Mouse (Mus musculus): ENCODE measurements around the gene Rpl27. TPM values are rescaled to one million over a fixed set of nuclear protein-coding genes. Genes with fewer than 3 reads are reported as not detected.

The Rpl27 gene
- polyA plus RNA-seq, 1 experiment from 2014 or later: 371 TPM

DNA sequence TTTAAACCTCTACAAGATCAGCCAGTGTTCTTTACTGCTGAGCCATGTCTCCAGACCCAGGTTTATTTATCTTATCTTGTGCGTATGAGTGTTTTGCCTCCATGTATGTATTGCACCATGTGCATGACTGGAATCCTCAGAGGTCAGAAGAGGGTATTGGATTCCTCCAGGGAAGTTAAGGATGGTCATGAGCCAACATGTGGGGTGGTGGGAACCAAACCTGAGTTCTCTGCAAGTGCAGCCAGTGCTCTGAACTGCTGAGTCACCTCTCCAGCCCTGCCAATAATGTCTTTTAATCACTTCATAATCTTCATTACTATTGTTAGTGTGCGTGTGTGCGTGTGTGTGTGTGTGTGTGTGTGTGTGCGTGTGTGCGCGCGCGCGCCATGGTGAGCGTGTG is 9.4 kb downstream of the Rpl27 start:
- WGBS: 96% methylated on average over 10 of the region's 10 CpGs
- no peak overlapping the region for H3K4me2 ChIP-seq (ENCODE audit: low read length)
- no peak for DNase-seq (ENCODE audit: low spot score)
- no peak overlapping the region for H3K4me3 ChIP-seq (ENCODE audit: low read depth, low read length)
- peaks cover under 1% of the 10 kb centered on the region; the same call in 1 of the 2 replicates for H3K36me3 ChIP-seq (ENCODE audit: control insufficient read depth, insufficient read depth, low read length)
- H3K9ac ChIP-seq (ENCODE audit: low read length): no peak overlapping the region
- no peaks in the 10 kb centered on the region for H3K9me3 ChIP-seq (replicated peaks; ENCODE audit: control insufficient read depth, low read length)
- no peak for ATAC-seq
- no peaks in the 10 kb centered on the region for H3K27me3 ChIP-seq (replicated peaks; ENCODE audit: control insufficient read depth, insufficient read depth, low read length)
- no peak overlapping the region for H3K27ac ChIP-seq (ENCODE audit: low read depth, low read length)
- peaks cover 8% of the 10 kb centered on the region; the same call in 1 of the 2 replicates for H3K4me1 ChIP-seq (ENCODE audit: control insufficient read depth, insufficient read depth, low read length)

DNA sequence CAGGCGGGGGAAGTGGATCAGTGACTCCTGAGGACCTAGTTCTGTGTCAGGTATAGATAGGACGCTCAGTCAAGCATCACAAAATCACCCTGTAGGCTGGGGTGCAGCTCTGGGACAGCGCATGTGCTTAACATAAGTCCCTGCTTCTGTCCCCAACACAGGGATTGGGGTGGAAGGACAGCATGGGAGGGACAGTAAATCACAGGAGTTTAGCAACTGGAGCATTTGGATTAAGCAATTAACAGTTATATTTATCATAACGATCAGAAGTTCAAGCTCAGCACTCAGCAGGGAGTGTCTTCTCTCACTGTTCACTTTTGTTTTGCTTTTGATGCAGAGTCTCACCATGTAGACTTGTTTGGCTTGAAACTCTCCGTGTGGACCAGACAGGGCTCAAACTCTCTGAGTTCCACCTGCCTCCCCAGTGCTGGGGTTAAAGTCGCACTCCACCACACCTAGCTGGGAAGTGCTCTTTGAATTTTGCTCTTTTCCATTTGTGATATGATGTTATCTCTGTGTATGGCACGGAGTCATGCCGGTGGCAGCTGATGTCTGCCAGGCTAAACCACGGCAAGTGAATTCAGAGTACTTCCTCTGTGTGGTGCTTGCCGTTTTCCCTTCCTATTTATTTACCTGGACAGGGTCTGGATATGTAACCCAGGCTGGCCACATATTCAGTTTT is 10.1 kb downstream of the Rpl27 start:
- WGBS: 64% methylated on average over 10 of the region's 10 CpGs
- Histone ChIP-seq H3K27ac (ENCODE audit: low read depth, low read length) (no peak overlapping the region), H3K36me3 (ENCODE audit: control insufficient read depth, insufficient read depth, low read length) (peaks cover 8% of the 10 kb centered on the region; the same call in 1 of the 2 replicates), H3K9ac (ENCODE audit: low read length) (no peak overlapping the region), H3K4me3 (ENCODE audit: low read depth, low read length) (no peak overlapping the region), H3K4me2 (ENCODE audit: low read length) (no peak overlapping the region), H3K9me3 (replicated peaks; ENCODE audit: control insufficient read depth, low read length) (no peaks in the 10 kb centered on the region), H3K27me3 (replicated peaks; ENCODE audit: control insufficient read depth, insufficient read depth, low read length) (no peaks in the 10 kb centered on the region), H3K4me1 (ENCODE audit: control insufficient read depth, insufficient read depth, low read length) (peaks cover 8% of the 10 kb centered on the region; the same call in 1 of the 2 replicates)
- DNase-seq (ENCODE audit: low spot score) (no peak), ATAC-seq (no peak)

DNA sequence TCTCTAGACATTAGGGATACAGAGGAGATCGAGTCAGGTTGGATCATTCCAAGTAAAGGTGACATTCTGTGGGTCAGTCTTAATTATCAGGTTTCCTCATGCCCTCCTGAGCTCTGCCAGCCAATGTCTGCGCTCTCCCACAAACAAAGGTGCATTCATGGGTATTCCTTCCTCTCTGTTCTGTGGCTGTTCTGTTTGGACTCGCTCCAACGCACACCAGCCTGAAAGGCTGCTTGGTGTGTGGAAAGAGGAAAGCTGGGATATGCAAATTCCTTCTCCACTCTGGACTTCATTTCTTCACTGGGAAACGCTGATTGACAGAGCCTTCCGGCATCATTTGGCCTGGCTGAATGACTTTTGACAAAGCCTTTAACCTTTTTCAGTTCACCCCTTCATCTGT is 12.6 kb downstream of the Rpl27 start:
- peak; percentile 69 for ATAC-seq
- no peaks in the 10 kb centered on the region for H3K27me3 ChIP-seq (replicated peaks; ENCODE audit: control insufficient read depth, insufficient read depth, low read length)
- no peak overlapping the region for H3K4me2 ChIP-seq (ENCODE audit: low read length)
- WGBS: 7% methylated on average over 6 of the region's 6 CpGs
- H3K27ac ChIP-seq (ENCODE audit: low read depth, low read length): peak overlapping the region; percentile 39; the same call in 1 of the 2 replicates
- H3K4me3 ChIP-seq (ENCODE audit: low read depth, low read length): no peak overlapping the region
- no peaks in the 10 kb centered on the region for H3K9me3 ChIP-seq (replicated peaks; ENCODE audit: control insufficient read depth, low read length)
- H3K4me1 ChIP-seq (ENCODE audit: control insufficient read depth, insufficient read depth, low read length): peaks cover 8% of the 10 kb centered on the region; the same call in 1 of the 2 replicates
- no peak overlapping the region for H3K9ac ChIP-seq (ENCODE audit: low read length)
- H3K36me3 ChIP-seq (ENCODE audit: control insufficient read depth, insufficient read depth, low read length): peaks cover 31% of the 10 kb centered on the region
- peak; percentile 74 for DNase-seq (ENCODE audit: low spot score)

DNA sequence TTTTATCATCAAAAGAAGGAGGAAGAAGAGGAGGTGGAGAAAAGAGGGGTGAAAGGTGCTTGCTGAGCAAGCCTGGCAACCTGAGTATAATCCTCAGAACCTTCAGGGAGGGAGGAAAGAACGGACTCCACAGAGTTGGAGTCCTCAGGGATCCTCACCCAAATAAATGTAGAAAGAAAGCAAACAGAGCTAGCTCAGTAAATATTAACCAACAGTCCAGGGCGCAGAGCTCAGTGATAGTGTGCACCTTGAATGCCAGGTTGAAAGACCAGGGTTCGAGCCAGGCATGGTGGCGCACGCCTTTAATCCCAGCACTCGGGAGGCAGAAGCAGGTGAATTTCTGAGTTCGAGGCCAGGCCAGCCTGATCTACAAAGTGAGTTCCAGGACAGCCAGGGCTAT is 13.5 kb downstream of the Rpl27 start:
- no peak overlapping the region for H3K9ac ChIP-seq (ENCODE audit: low read length)
- no peaks in the 10 kb centered on the region for H3K9me3 ChIP-seq (replicated peaks; ENCODE audit: control insufficient read depth, low read length)
- DNase-seq (ENCODE audit: low spot score) (no peak), ATAC-seq (no peak)
- no peak overlapping the region for H3K4me2 ChIP-seq (ENCODE audit: low read length)
- H3K36me3 ChIP-seq (ENCODE audit: control insufficient read depth, insufficient read depth, low read length): peaks cover 41% of the 10 kb centered on the region
- 89% methylated on average over 7 of the region's 7 CpGs for WGBS
- no peaks in the 10 kb centered on the region for H3K27me3 ChIP-seq (replicated peaks; ENCODE audit: control insufficient read depth, insufficient read depth, low read length)
- no peak overlapping the region for H3K27ac ChIP-seq (ENCODE audit: low read depth, low read length)
- peaks cover 8% of the 10 kb centered on the region; the same call in 1 of the 2 replicates for H3K4me1 ChIP-seq (ENCODE audit: control insufficient read depth, insufficient read depth, low read length)
- H3K4me3 ChIP-seq (ENCODE audit: low read depth, low read length): no peak overlapping the region

DNA sequence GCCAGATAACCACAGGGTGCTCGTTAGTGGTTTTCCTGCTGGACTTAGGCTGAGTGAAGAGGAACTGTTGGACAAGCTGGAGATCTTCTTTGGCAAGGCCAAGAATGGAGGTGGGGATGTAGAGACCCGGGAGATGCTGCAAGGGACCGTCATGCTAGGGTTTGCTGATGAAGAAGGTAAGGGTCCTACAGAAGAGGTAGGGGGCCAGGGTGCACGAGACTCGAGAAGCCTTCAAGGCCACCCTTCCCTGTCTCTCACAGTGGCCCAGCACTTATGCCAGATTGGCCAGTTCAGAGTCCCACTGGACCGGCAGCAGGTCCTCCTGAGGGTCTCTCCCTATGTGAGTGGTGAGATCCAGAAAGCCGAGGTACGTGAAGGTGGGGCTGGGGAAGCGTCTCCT is 15.5 kb downstream of the Rpl27 start:
- no peak for DNase-seq (ENCODE audit: low spot score)
- no peak overlapping the region for H3K9ac ChIP-seq (ENCODE audit: low read length)
- H3K4me3 ChIP-seq (ENCODE audit: low read depth, low read length): no peak overlapping the region
- no peaks in the 10 kb centered on the region for H3K27me3 ChIP-seq (replicated peaks; ENCODE audit: control insufficient read depth, insufficient read depth, low read length)
- peaks cover 61% of the 10 kb centered on the region for H3K36me3 ChIP-seq (ENCODE audit: control insufficient read depth, insufficient read depth, low read length)
- H3K4me2 ChIP-seq (ENCODE audit: low read length): no peak overlapping the region
- 91% methylated on average over 9 of the region's 9 CpGs for WGBS
- ATAC-seq: no peak
- H3K9me3 ChIP-seq (replicated peaks; ENCODE audit: control insufficient read depth, low read length): no peaks in the 10 kb centered on the region
- no peak overlapping the region for H3K27ac ChIP-seq (ENCODE audit: low read depth, low read length)
- peaks cover 11% of the 10 kb centered on the region for H3K4me1 ChIP-seq (ENCODE audit: control insufficient read depth, insufficient read depth, low read length)

DNA sequence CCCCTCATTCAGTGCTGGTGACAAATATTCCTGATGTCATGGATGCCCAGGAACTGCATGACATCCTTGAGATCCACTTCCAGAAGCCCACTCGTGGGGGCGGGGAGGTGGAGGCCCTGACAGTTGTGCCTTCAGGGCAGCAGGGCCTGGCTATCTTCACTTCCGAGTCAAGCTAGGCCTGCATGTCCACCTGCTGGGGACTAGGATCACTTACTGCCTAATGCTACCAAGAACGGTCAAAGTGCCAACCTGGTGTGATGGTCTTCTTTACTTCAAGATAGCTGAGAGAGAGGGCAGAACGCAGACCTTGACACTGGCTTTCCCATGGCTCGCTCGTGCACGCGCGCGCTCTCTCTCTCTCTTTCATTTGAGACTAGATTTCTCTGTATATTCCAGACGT is 16.1 kb downstream of the Rpl27 start:
- Histone ChIP-seq H3K27ac (ENCODE audit: low read depth, low read length) (no peak overlapping the region), H3K36me3 (ENCODE audit: control insufficient read depth, insufficient read depth, low read length) (peaks cover 65% of the 10 kb centered on the region), H3K9ac (ENCODE audit: low read length) (no peak overlapping the region), H3K27me3 (replicated peaks; ENCODE audit: control insufficient read depth, insufficient read depth, low read length) (no peaks in the 10 kb centered on the region), H3K9me3 (replicated peaks; ENCODE audit: control insufficient read depth, low read length) (no peaks in the 10 kb centered on the region), H3K4me3 (ENCODE audit: low read depth, low read length) (no peak overlapping the region), H3K4me2 (ENCODE audit: low read length) (no peak overlapping the region), H3K4me1 (ENCODE audit: control insufficient read depth, insufficient read depth, low read length) (peaks cover 17% of the 10 kb centered on the region)
- 87% methylated on average over 12 of the region's 12 CpGs for WGBS
- DNase-seq (ENCODE audit: low spot score): no peak
- no peak for ATAC-seq

DNA sequence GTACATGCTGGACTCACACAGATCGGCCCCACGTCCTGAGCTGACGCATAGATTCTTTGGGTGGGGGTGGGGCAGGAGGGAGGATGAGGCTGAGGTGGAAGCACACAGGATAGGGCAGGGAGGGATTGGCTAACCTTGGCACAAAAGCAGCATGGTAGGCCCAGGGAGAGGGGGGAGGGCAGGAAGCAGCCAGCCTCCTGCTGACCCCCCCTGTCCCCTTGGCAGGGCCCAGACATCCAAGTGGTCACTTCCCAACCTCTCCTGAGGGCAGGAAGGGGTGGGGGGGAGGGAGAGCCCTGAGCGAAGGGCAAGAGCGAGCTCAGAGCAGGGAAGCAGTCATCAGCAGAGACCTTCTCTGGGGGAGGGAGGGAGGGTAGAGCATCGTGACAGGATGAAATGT is 17.6 kb downstream of the Rpl27 start:
- peaks cover 65% of the 10 kb centered on the region for H3K36me3 ChIP-seq (ENCODE audit: control insufficient read depth, insufficient read depth, low read length)
- no peak overlapping the region for H3K27ac ChIP-seq (ENCODE audit: low read depth, low read length)
- H3K27me3 ChIP-seq (replicated peaks; ENCODE audit: control insufficient read depth, insufficient read depth, low read length): no peaks in the 10 kb centered on the region
- DNase-seq (ENCODE audit: low spot score): no peak
- no peak for ATAC-seq
- H3K9me3 ChIP-seq (replicated peaks; ENCODE audit: control insufficient read depth, low read length): no peaks in the 10 kb centered on the region
- no peak overlapping the region for H3K4me2 ChIP-seq (ENCODE audit: low read length)
- peaks cover 28% of the 10 kb centered on the region for H3K4me1 ChIP-seq (ENCODE audit: control insufficient read depth, insufficient read depth, low read length)
- H3K9ac ChIP-seq (ENCODE audit: low read length): no peak overlapping the region
- no peak overlapping the region for H3K4me3 ChIP-seq (ENCODE audit: low read depth, low read length)
- 41% methylated on average over 5 of the region's 6 CpGs for WGBS

DNA sequence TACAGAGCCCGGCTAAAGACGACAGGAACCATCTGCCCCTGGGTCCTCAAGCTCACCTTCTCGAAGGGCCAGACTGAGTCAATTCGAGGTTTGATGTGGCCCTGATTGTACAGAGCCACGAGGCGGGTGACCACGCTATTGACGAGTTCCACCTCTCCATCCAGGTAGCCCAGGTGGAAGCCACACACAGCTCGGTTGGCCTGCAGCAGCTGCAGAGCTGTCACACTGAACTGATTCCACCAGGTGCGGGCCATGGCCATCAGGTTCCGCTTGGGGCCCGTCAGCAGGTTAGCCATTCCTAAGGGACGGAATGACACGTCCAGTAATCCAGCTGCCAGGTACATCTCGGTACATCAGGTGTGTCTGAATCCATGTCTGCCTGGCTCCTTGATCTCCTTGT is 18.2 kb downstream of the Rpl27 start:
- Histone ChIP-seq H3K27me3 (replicated peaks; ENCODE audit: control insufficient read depth, insufficient read depth, low read length) (no peaks in the 10 kb centered on the region), H3K4me1 (ENCODE audit: control insufficient read depth, insufficient read depth, low read length) (peaks cover 23% of the 10 kb centered on the region), H3K9me3 (replicated peaks; ENCODE audit: control insufficient read depth, low read length) (no peaks in the 10 kb centered on the region), H3K36me3 (ENCODE audit: control insufficient read depth, insufficient read depth, low read length) (peaks cover 65% of the 10 kb centered on the region), H3K9ac (ENCODE audit: low read length) (no peak overlapping the region), H3K27ac (ENCODE audit: low read depth, low read length) (no peak overlapping the region), H3K4me3 (ENCODE audit: low read depth, low read length) (no peak overlapping the region), H3K4me2 (ENCODE audit: low read length) (no peak overlapping the region)
- ATAC-seq: no peak
- DNase-seq (ENCODE audit: low spot score): no peak
- WGBS: 91% methylated on average over 15 of the region's 15 CpGs

DNA sequence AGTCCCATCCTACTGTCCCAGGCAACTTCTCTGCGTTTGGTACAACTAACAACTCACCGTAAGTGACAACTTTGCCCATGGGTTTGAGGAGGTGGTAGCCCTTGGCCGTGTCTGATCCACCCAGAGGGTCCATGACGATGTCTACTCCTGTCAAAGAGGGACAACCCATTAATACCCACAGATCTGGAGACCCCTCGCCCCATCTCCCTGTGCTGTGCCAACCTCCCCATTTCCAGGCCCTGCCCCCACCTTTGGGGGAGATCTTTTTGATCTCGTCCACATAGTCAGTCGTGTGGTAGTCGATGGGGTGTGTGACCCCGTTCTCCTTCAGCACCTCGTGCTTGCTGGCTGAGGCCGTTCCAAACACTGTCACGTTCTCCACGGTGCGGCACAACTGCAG is 20.0 kb downstream of the Rpl27 start:
- Histone ChIP-seq H3K4me2 (ENCODE audit: low read length) (peak overlapping the region; percentile 76; the same call in 1 of the 2 replicates), H3K9ac (ENCODE audit: low read length) (no peak overlapping the region), H3K9me3 (replicated peaks; ENCODE audit: control insufficient read depth, low read length) (no peaks in the 10 kb centered on the region), H3K4me1 (ENCODE audit: control insufficient read depth, insufficient read depth, low read length) (peaks cover 29% of the 10 kb centered on the region), H3K36me3 (ENCODE audit: control insufficient read depth, insufficient read depth, low read length) (peaks cover 58% of the 10 kb centered on the region), H3K27me3 (replicated peaks; ENCODE audit: control insufficient read depth, insufficient read depth, low read length) (no peaks in the 10 kb centered on the region), H3K4me3 (ENCODE audit: low read depth, low read length) (no peak overlapping the region), H3K27ac (ENCODE audit: low read depth, low read length) (no peak overlapping the region)
- DNase-seq (ENCODE audit: low spot score): no peak
- 77% methylated on average over 14 of the region's 14 CpGs for WGBS
- no peak for ATAC-seq
